Mouse (Mus musculus): Measurements from ENCODE around the gene Ctcf. TPM values are rescaled to one million over a fixed set of nuclear protein-coding genes. Genes with fewer than 3 reads are reported as not detected.

Gene Ctcf
- polyA plus RNA-seq, 1 experiment, result 24.5 TPM

DNA sequence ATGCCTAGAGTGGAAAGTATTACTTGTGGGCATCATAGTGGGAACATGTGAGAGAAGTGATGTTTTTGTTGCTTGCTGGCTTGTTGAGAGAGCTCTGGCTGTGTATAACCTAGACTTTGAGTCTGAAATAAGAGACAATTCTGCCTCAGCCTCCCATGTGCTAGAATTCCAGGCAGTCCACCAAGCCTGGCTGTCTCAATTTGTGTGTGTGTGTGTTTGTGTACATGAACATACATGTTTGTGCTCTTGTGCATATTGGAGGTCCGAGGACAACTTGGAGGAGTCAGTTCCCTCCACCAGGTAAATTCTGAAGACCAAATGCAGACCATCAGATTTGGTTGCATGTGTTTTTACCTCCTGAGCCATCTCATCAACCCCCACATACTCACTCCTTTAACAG, 8.8 kb downstream of the Ctcf start:
- DNase-seq (ENCODE audit: low read depth in 1 of 2, low spot score in 2 of 2), result no peak
- H3K27ac ChIP-seq (ENCODE audit: insufficient read depth, low read length), result no peak overlapping the region
- WGBS, result 93% methylated on average over 1 of the region's 1 CpGs
- H3K27me3 ChIP-seq (ENCODE audit: control insufficient read depth, insufficient read depth, low read length), result no peaks in the 10 kb centered on the region
- H3K36me3 ChIP-seq (ENCODE audit: control insufficient read depth, insufficient read depth, low read length), result peaks cover 11% of the 10 kb centered on the region
- no peaks in the 10 kb centered on the region for H3K4me1 ChIP-seq (ENCODE audit: control insufficient read depth, insufficient read depth, insufficient read length)
- no peak overlapping the region for H3K4me3 ChIP-seq (ENCODE audit: extremely low read depth, insufficient read depth, insufficient read length)
- TF ChIP-seq POLR2A (IDR thresholded peaks at IDR 0.05; ENCODE audit: low read depth, low read length), result no peak
- no peak for TF ChIP-seq CTCF (IDR thresholded peaks at IDR 0.05; ENCODE audit: extremely low read depth, insufficient read depth, insufficient read length, insufficient replicate concordance)

DNA sequence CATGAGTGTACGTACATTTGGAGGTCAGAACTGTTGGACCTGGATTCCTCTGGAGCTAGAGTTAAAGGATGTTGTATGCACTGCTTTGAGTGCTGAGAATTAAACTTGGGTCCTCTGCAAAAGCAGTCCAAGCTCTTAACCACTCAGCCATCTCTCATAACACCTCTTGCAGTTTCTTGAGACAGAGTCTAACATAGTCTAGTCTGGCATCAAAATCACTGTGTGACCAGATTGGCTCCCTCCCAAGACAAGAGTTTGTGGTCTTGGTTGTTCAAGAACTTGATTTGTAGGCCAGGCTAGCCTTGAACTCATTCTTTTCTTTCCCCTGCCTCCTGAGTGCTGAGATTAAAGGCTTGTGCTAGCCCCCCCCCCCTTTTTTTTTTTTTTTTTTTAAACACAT, 12.6 kb downstream of the Ctcf start:
- no peak for DNase-seq (ENCODE audit: low read depth in 1 of 2, low spot score in 2 of 2)
- Histone ChIP-seq H3K36me3 (ENCODE audit: control insufficient read depth, insufficient read depth, low read length) (peaks cover 15% of the 10 kb centered on the region), H3K4me3 (ENCODE audit: extremely low read depth, insufficient read depth, insufficient read length) (no peak overlapping the region), H3K4me1 (ENCODE audit: control insufficient read depth, insufficient read depth, insufficient read length) (no peaks in the 10 kb centered on the region), H3K27ac (ENCODE audit: insufficient read depth, low read length) (no peak overlapping the region), H3K27me3 (ENCODE audit: control insufficient read depth, insufficient read depth, low read length) (no peaks in the 10 kb centered on the region)
- TF ChIP-seq CTCF (IDR thresholded peaks at IDR 0.05; ENCODE audit: extremely low read depth, insufficient read depth, insufficient read length, insufficient replicate concordance) (no peak), POLR2A (IDR thresholded peaks at IDR 0.05; ENCODE audit: low read depth, low read length) (no peak)
- WGBS, result 100% methylated on average over 1 of the region's 1 CpGs

DNA sequence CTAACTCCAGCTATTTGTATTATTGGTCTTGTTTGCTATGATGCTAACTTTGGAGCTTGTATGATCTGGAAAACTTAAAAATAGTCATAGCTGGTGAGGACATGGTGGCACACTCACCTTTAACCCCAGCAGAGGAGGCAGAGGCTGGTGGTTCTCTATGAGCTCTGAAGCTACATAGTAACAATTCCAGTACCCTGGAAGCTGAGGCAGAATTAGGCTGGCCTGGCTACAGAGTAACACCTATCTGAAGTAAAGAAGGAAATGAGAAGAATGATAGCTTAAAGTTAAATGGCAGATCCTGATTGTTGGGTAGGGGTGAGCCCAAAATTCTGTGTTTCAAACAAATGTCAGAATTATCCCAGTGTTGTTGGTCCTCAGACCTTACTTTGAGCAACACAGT, 21.3 kb downstream of the Ctcf start:
- no peaks in the 10 kb centered on the region for H3K4me1 ChIP-seq (ENCODE audit: control insufficient read depth, insufficient read depth, insufficient read length)
- no peak for TF ChIP-seq POLR2A (IDR thresholded peaks at IDR 0.05; ENCODE audit: low read depth, low read length)
- no peak for TF ChIP-seq CTCF (IDR thresholded peaks at IDR 0.05; ENCODE audit: extremely low read depth, insufficient read depth, insufficient read length, insufficient replicate concordance)
- no peak overlapping the region for H3K4me3 ChIP-seq (ENCODE audit: extremely low read depth, insufficient read depth, insufficient read length)
- DNase-seq (ENCODE audit: low read depth in 1 of 2, low spot score in 2 of 2), result no peak
- no peak overlapping the region for H3K27ac ChIP-seq (ENCODE audit: insufficient read depth, low read length)
- no peaks in the 10 kb centered on the region for H3K27me3 ChIP-seq (ENCODE audit: control insufficient read depth, insufficient read depth, low read length)
- peaks cover 10% of the 10 kb centered on the region for H3K36me3 ChIP-seq (ENCODE audit: control insufficient read depth, insufficient read depth, low read length)

DNA sequence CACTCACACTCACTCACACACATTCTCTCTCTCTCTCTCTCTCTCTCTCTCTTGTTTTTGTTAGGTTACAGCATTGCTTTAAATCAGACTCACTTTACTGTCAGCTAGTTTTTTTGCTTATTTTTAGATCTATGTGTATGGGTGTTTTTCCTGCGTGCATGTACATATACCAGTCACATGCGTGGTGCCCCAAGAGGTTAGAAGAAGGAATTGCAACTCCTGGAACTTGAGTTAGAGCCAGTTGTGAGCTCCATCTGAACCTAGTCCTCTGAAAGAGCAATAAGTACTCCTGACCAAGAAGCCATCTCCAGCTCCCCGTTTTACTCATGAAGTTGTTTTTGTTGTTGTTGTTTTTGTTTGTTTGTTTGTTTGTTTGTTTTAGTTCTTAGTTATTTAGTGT, 24.8 kb downstream of the Ctcf start:
- no peaks in the 10 kb centered on the region for H3K4me1 ChIP-seq (ENCODE audit: control insufficient read depth, insufficient read depth, insufficient read length)
- peak; percentile 19 to 37 for DNase-seq (ENCODE audit: low read depth in 1 of 2, low spot score in 2 of 2)
- no peak overlapping the region for H3K4me3 ChIP-seq (ENCODE audit: extremely low read depth, insufficient read depth, insufficient read length)
- H3K36me3 ChIP-seq (ENCODE audit: control insufficient read depth, insufficient read depth, low read length), result peaks cover 17% of the 10 kb centered on the region
- 60% methylated on average over 3 of the region's 3 CpGs for WGBS
- no peak for TF ChIP-seq CTCF (IDR thresholded peaks at IDR 0.05; ENCODE audit: extremely low read depth, insufficient read depth, insufficient read length, insufficient replicate concordance)
- TF ChIP-seq POLR2A (IDR thresholded peaks at IDR 0.05; ENCODE audit: low read depth, low read length), result no peak
- H3K27ac ChIP-seq (ENCODE audit: insufficient read depth, low read length), result no peak overlapping the region
- no peaks in the 10 kb centered on the region for H3K27me3 ChIP-seq (ENCODE audit: control insufficient read depth, insufficient read depth, low read length)

DNA sequence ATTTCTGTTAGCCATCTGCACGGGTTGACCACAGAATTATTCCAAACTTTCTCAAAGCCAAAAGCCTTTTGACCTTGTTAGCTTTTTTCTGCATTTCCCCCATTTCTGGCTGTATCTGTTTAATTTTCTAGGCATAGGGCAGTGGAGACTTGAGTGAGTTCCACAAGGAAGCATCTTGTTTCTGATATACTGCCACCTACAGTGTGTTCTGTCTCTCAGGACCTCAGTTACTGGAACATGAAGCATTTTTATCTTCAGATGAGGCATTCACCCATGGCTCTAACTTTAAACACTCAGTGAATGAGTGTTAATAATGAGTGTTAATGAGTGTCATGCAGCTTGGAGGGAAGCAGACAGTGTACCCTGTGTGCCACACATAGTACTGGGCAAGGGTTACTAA, 41.5 kb downstream of the Ctcf start:
- WGBS, result 97% methylated on average over 1 of the region's 1 CpGs
- H3K4me1 ChIP-seq (ENCODE audit: control insufficient read depth, insufficient read depth, insufficient read length), result no peaks in the 10 kb centered on the region
- no peak for DNase-seq (ENCODE audit: low read depth in 1 of 2, low spot score in 2 of 2)
- no peak for TF ChIP-seq CTCF (IDR thresholded peaks at IDR 0.05; ENCODE audit: extremely low read depth, insufficient read depth, insufficient read length, insufficient replicate concordance)
- TF ChIP-seq POLR2A (IDR thresholded peaks at IDR 0.05; ENCODE audit: low read depth, low read length), result no peak
- no peak overlapping the region for H3K27ac ChIP-seq (ENCODE audit: insufficient read depth, low read length)
- no peaks in the 10 kb centered on the region for H3K27me3 ChIP-seq (ENCODE audit: control insufficient read depth, insufficient read depth, low read length)
- no peak overlapping the region for H3K4me3 ChIP-seq (ENCODE audit: extremely low read depth, insufficient read depth, insufficient read length)
- H3K36me3 ChIP-seq (ENCODE audit: control insufficient read depth, insufficient read depth, low read length), result peaks cover 48% of the 10 kb centered on the region

DNA sequence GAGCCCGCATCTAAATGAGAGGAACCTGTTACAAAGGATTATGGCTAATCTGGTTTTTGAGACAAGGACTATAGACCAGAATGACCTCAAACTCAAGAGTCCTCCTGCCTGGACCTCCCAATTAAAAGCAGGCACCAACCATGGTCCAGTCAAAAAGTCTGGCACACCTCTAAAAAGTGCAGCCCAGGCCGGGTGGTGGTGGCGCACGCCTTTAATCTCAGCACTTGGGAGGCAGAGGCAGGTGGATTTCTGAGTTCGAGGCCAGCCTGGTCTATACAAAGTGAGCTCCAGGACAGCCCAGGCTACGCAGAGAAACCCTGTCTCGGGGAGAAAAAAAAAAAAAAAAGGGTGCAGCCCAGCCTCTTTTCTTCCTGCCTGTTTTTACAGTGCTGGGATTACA, 49.0 kb downstream of the Ctcf start:
- peaks cover 19% of the 10 kb centered on the region for H3K36me3 ChIP-seq (ENCODE audit: control insufficient read depth, insufficient read depth, low read length)
- H3K27me3 ChIP-seq (ENCODE audit: control insufficient read depth, insufficient read depth, low read length), result no peaks in the 10 kb centered on the region
- no peak for DNase-seq (ENCODE audit: low read depth in 1 of 2, low spot score in 2 of 2)
- WGBS, result 47% methylated on average over 7 of the region's 7 CpGs
- no peaks in the 10 kb centered on the region; the same call in 1 of the 2 replicates for H3K4me1 ChIP-seq (ENCODE audit: control insufficient read depth, insufficient read depth, insufficient read length)
- H3K27ac ChIP-seq (ENCODE audit: insufficient read depth, low read length), result peak overlapping the region; percentile 93
- TF ChIP-seq POLR2A (IDR thresholded peaks at IDR 0.05; ENCODE audit: low read depth, low read length), result no peak
- no peak for TF ChIP-seq CTCF (IDR thresholded peaks at IDR 0.05; ENCODE audit: extremely low read depth, insufficient read depth, insufficient read length, insufficient replicate concordance)
- peak overlapping the region; percentile 63; the same call in 1 of the 2 replicates for H3K4me3 ChIP-seq (ENCODE audit: extremely low read depth, insufficient read depth, insufficient read length)

DNA sequence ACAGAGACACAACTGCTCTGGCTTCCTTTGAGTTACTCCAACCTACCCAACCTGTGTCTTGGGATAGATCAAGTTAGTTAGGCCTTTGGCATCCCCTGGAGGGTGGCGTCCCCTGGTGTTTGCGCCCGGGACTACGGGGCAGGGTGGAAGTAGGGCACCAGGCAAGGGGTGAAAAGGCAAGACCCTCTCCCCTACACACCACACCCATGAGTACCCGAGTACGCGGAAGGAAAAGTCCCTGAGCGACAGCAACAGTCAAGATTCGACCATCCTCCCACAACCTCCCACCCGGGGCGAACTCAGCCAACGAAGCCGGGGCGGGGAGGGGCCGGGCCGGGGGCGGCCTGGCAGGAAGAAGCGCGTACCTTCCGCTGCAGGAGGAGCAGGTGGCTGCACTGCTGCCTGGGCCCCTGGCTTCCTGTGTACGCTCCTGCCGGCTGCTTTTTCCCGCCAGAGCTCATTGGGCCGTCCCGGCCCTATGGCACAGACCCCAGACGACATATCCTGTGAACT, 49.5 kb downstream of the Ctcf start, which contains the start of gene Carmil2:
TSS of gene Carmil2 (plus strand) at position 479 of the 513 bp plus-strand sequence.
- peaks cover 18% of the 10 kb centered on the region for H3K36me3 ChIP-seq (ENCODE audit: control insufficient read depth, insufficient read depth, low read length)

More for the DNA sequence above, 49.5 kb downstream of the Ctcf start, which contains the start of gene Carmil2:
- peak within 1 kb of the TSS; percentile 63 for H3K4me3 ChIP-seq (ENCODE audit: extremely low read depth, insufficient read depth, insufficient read length)
- TF ChIP-seq CTCF (IDR thresholded peaks at IDR 0.05; ENCODE audit: extremely low read depth, insufficient read depth, insufficient read length, insufficient replicate concordance) (peak; percentile 85; the same call in 1 of the 2 replicates), POLR2A (IDR thresholded peaks at IDR 0.05; ENCODE audit: low read depth, low read length) (peak; percentile 66)
- no peaks in the 10 kb centered on the region; the same call in 1 of the 2 replicates for H3K4me1 ChIP-seq (ENCODE audit: control insufficient read depth, insufficient read depth, insufficient read length)
- no peaks in the 10 kb centered on the region for H3K27me3 ChIP-seq (ENCODE audit: control insufficient read depth, insufficient read depth, low read length)
- peak; percentile 63 to 86 for DNase-seq (ENCODE audit: low read depth in 1 of 2, low spot score in 2 of 2)
- whole genome bisulfite sequencing, result 2% methylated on average over 26 of the region's 26 CpGs
- H3K27ac ChIP-seq (ENCODE audit: insufficient read depth, low read length), result peak within 1 kb of the TSS; percentile 93
